Comparison of ENCODE assay signal across 9 mouse cellular contexts in the genomic region with DNA sequence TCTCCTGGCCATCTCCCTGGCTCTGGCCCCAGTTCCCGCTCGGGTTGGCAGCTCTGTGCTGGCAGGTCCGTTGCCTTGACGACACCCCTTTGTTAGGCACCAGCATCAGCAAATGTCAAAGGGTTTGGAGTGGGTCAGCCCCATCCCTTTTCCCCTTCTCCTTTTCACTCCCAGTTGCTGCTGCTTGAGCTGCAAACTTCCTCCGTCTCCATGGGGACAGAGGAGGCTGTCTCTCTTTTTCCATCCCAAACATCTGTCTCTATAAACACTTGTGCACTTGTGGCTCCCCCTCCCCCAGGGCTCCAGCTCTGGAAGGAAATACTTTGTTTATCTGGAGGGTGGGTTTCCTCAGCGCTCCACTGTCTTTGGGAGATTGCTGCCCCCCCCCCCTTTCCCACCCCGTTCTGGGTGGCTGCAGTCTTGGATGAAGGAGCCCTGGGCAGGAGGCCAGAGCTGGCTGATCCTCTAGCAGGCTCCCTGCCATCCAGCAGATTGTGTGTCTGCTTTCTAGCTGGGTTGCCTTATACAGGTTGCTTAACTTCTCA. TPM values are rescaled to one million over a fixed set of nuclear protein-coding genes. Genes with fewer than 3 reads are reported as not detected.
DNase-seq lines count a peak whose midpoint lies in the region; ATAC-seq lines count a peak whose summit lies in the region.
"Had no signal": no experiment of that assay in that cellular context is flagged by ENCODE, and none has a peak within 500 bp of the region (broad histone marks: within the 10 kb centered on the region; RNA-seq: fewer than 3 reads in every experiment).

No protein-coding gene starts in this region.

- ATAC-seq in cerebellum, adult (ENCODE audit: insufficient number of reproducible peaks, low FRiP score, low TSS enrichment), result peak; percentile 68
- peak; percentile 91 for ATAC-seq in forebrain, embryonic 13.5 days
- peak; percentile 83 for ATAC-seq in neural tube, embryonic 15.5 days (ENCODE audit: low FRiP score)
- ATAC-seq in megakaryocyte-erythroid progenitor cell, adult 5-6 weeks (replicated peaks; ENCODE audit: low FRiP score, low TSS enrichment, poor library complexity, severe bottlenecking), result no peak

- H3K9me3 ChIP-seq in forebrain, embryonic 13.5 days (replicated peaks), result no peaks in the 10 kb centered on the region
- no peaks in the 10 kb centered on the region for H3K9me3 ChIP-seq in neural tube, embryonic 15.5 days (replicated peaks)
- H3K9me3 ChIP-seq: megakaryocyte, embryonic 14.5 days had no signal

- peaks cover 52% of the 10 kb centered on the region for H3K4me1 ChIP-seq in forebrain, embryonic 13.5 days
- H3K4me1 ChIP-seq in neural tube, embryonic 15.5 days, result peaks cover 55% of the 10 kb centered on the region

- no peak overlapping the region for H3K4me3 ChIP-seq in forebrain, embryonic 13.5 days
- H3K4me3 ChIP-seq in neural tube, embryonic 15.5 days (replicated peaks), result no peak overlapping the region

- intact Hi-C loops in heart, postnatal 10 days (cut with DNase I), result loop anchor here (2.0 kb wide), 1 partner anchor 23 kb away; no protein-coding TSS in a partner anchor

- H3K36me3 ChIP-seq in forebrain, embryonic 13.5 days (ENCODE audit: poor library complexity, severe bottlenecking), result no peaks in the 10 kb centered on the region
- H3K36me3 ChIP-seq in neural tube, embryonic 15.5 days, result no peaks in the 10 kb centered on the region

- peak overlapping the region; percentile 17; the same call in 1 of the 2 replicates for H3K9ac ChIP-seq in forebrain, embryonic 13.5 days
- no peak overlapping the region for H3K9ac ChIP-seq in neural tube, embryonic 15.5 days (replicated peaks)

- peak; percentile 73 for DNase-seq in 3T3-L1 (ENCODE audit: low read depth, low spot score)
- DNase-seq in heart, postnatal 10 days, result peak; percentile 91 to 92
- peak; percentile 76 to 86 for DNase-seq in kidney, postnatal 36 days
- DNase-seq in lung, adult 18-20 months, result peak; percentile 85 to 88

- under 1% methylated on average over 7 of the region's 7 CpGs for WGBS in forebrain, embryonic 13.5 days
- 2% methylated on average over 7 of the region's 7 CpGs for WGBS in neural tube, embryonic 15.5 days

- H3K4me2 ChIP-seq in forebrain, embryonic 13.5 days, result peak overlapping the region; percentile 49
- peak overlapping the region; percentile 22 for H3K4me2 ChIP-seq in neural tube, embryonic 15.5 days

- peak overlapping the region; percentile 88 for H3K27ac ChIP-seq in forebrain, embryonic 13.5 days
- H3K27ac ChIP-seq in neural tube, embryonic 15.5 days (replicated peaks), result peak overlapping the region; percentile 74

- H3K27me3 ChIP-seq in forebrain, embryonic 13.5 days, result peaks cover 7% of the 10 kb centered on the region; the same call in 1 of the 2 replicates
- no peaks in the 10 kb centered on the region for H3K27me3 ChIP-seq in neural tube, embryonic 15.5 days (replicated peaks)

RNA-seq across cellular contexts. Expression of a gene that starts 30.0 kb away (rescaled TPM):
- polyA plus RNA-seq in forebrain, embryonic 13.5 days (2015; fragmentation: Nextera tagmentation; extraction: Ambion mirVana), result 12.4 and 13.5 TPM in 2 replicates
- total RNA-seq in heart, postnatal 10 days (2021), result 1 to 10 TPM; 3.7 to 5.8 TPM
- polyA plus RNA-seq in neural tube, embryonic 15.5 days (2015; fragmentation: Nextera tagmentation; extraction: Ambion mirVana), result 6.7 and 13.2 TPM in 2 replicates
- not detected in 2 replicates for total RNA-seq in megakaryocyte-erythroid progenitor cell, adult 5-6 weeks (2014; fragmentation: Nextera tagmentation)
- total RNA-seq in megakaryocyte-erythroid progenitor cell, adult 5-6 weeks (2017), result 2.0 and 3.5 TPM in 2 replicates

RNA-seq across cellular contexts. Expression of a gene that starts 46.3 kb away (rescaled TPM):
- polyA plus RNA-seq in forebrain, embryonic 13.5 days (2015; fragmentation: Nextera tagmentation; extraction: Ambion mirVana), result 42.7 and 47.7 TPM in 2 replicates
- total RNA-seq in heart, postnatal 10 days (2021), result 10 to 100 TPM; 21.2 to 23.7 TPM
- polyA plus RNA-seq in neural tube, embryonic 15.5 days (2015; fragmentation: Nextera tagmentation; extraction: Ambion mirVana), result 60.7 and 62.8 TPM in 2 replicates
- total RNA-seq in megakaryocyte-erythroid progenitor cell, adult 5-6 weeks (2014; fragmentation: Nextera tagmentation), result 20.5 and 27.5 TPM in 2 replicates
- total RNA-seq in megakaryocyte-erythroid progenitor cell, adult 5-6 weeks (2017), result 5.6 and 6.4 TPM in 2 replicates
